Mouse (Mus musculus) megakaryocyte, embryonic 14.5 days (primary cell): ENCODE data around the gene Aff3.

Experiments used
- FLI1 ChIP-seq: IDR thresholded peaks from 2 replicates; pipeline ENCODE4 v1.6.1; 2012; ENCODE audit warnings: low read length, inconsistent platforms, mixed read lengths
- GATA1 ChIP-seq: IDR thresholded peaks from 3 replicates; pipeline ENCODE4 v1.6.1; 2012; ENCODE audit warnings: mixed read lengths, low read length, inconsistent platforms, borderline replicate concordance

- TF ChIP-seq GATA1 (no peak), FLI1 (no peak)
These were observed 275.2 kb downstream of the Aff3 start for GRCm38 (mm10) chr1:38389576-38389975.
